Mouse (Mus musculus) induced T-regulatory cell, adult 2 months (primary cell): ENCODE measurements around the gene Fbxl13.

ENCODE experiments used
- DNase-seq: peaks from one replicate; pipeline ENCODE4 v3.0.0-alpha.2; 2012; ENCODE audit warnings: low read depth

Fbxl13 gene

DNA sequence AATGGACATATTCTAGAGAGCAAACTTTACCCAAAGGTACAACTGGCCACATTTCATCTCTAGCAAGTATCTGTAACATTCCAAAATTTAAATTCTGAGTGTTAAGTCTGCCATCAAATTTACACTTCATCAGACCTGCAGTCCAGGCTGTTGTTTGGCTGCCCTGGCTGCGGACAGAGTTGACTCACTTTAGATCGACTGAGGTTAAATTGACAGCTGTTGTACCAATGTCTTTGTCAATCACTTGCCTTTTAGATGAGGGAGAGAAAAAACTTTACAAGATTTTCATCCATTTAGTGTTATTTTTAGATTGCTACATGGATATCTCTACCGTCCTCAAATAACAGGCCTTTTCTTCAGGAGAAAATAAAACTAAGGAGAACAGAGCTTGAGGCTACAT is 126.3 kb downstream of the Fbxl13 start:
- no peak for DNase-seq

DNA sequence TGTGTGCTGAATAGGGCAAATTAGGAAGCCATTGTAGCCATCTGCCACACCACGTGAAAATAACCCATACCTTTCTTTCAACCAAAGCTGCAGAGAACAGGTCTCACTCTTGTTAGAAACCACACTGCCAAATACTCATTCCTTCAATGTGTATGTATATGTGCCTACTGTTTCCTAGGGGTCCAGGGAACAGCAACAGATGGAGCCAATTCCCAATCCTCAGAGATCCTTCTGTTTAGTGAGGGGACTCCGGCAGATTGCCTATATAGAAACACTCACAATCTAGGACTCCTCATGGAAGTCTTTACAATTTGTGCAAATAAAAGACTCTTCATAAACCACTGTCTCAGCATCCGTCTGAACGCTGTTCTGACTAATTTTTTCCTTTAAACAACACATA is 127.2 kb downstream of the Fbxl13 start:
- DNase-seq: no peak

DNA sequence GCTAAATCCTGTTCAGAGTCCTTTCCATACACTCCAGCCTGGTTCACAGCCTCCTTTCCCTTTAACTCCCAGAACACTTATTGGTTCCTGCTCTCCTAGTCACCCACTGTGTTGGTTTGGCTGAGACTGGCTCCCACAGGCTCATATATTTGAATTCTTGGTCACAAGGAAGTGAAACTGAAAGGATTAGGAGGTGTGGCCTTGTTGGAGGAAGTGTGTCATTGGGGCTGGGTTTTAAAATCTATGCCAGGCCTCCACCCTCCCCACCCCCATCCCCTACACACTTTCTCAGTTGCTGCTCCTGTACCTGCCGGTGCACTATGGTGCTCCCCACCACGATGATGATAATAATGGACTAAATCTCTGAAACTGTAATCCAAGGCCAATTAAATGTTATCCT is 127.9 kb downstream of the Fbxl13 start:
- peak; percentile 60 for DNase-seq

DNA sequence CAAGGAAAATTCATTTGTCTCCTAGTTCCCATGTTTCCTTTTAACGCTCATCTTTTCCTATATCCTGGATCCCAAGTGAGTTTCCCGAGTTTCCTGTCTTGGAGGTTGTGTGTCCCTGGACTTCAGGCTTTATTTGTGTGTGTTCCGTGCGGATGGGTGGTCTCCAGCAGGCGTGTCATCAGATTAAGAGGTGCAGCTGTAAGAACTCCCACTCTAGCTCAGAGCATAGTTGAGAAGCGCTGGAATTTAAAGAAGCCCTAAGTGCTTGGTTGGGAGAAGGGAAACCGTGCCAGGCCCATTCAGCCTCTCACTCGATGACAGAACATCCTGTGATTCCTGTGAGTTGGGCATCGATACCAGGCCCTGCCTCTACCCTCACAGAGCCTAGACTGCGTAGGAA is 132.1 kb downstream of the Fbxl13 start:
- no peak for DNase-seq

DNA sequence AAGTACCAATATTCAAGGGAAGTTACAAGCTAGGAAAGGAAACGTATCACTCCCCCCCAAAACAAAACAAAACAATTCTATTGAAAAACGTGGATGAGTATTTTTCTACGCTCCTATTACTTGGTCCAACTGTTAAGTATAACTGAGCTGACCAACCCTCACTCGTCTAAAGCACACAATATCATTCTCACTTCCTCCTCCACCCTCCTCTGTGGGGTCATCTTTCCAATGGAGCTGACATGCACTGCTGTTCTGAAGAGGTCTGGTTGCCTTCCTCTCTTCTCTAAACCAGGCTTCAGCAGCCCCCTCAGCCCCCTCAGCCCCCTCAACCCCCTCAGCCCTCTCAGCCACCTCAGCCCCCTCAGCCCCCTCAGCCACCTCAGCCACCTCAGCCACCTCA is 135.6 kb downstream of the Fbxl13 start:
- no peak for DNase-seq

DNA sequence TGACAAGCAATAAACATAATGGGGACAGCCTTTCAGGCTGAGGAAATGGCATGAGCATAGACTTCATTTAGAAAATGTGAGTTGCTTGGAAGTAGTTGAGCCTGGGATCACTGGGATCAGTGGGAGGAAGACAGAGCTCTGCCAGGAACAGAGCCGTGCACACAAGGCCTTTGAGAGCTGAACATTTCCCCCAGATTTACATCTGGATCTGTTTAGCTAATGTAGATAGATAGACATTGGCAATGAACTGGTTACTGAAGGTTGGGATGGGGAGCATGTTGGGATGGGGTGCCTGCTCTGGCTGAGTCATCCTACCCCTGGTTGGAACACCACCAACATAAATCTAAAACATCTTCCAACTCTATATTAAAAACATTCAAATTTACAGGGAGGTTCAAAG is 138.5 kb downstream of the Fbxl13 start:
- DNase-seq: no peak

DNA sequence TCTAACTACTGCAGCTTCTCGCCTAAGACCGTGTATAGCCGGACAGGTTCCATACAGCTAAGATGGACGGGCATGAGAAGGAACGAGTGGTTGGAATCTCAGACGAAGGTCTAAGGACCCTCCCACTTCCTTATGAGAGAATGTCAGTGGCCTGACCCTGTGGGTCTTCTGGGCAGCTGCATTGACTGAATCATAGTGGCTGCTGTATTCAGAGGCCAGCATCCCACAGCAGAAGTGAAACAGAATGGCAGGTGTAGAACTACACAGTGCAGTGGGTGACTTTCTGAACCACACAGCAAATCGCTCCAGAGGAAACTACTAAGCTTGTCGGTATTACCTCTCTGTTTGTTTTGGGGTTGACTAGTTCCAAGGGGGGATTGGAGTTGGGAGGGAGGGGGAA is 140.3 kb downstream of the Fbxl13 start:
- DNase-seq: no peak

DNA sequence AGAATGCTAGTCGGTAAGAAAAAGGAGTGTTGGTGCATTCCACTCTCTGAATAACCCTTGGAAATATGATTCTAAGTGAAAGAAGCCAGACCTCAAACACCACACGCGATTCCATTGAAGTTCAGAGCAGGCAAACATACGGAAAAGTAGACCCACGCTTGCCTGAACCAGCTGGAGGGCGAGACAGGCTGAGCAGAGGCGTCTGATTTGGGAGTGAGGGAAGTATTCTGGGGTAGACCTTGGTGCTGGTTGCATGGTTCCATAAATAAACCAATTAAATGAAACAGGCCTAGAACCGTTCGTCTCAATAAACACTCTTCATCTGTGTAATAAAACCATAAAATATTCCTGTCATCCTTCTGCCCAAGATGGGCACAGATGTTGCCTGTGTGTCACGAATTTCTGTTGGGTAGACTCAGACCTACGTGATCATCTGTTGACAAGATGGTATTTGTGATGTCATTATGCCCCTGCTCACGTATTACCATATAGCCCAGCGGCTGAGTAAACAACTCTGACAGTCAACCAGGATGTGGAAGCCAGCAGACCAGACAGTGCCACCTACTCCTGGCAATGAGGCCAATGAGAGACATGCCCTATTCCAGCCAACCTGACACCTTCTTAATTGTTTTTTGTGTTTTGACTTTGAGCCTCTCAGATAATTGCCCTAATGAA is 142.4 kb downstream of the Fbxl13 start:
- DNase-seq: no peak

DNA sequence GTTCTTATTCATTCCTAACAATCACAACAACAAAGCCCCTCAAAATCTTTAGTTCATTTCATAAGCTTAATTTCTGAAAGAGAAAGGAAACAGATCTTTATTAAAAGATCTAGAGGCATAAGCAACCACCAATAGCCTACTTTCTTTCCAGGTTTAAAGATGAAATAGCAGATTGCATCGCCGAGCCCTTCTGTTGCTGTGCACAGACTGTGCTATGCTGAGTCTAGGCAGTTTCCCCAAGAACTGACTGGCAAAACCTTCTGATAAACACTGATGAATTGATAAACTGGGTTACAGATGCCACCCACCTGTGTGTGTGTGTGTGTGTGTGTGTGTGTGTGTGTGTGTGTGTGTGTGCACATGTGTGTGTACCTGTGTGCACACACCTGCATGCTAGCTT is 144.5 kb downstream of the Fbxl13 start:
- DNase-seq: no peak

DNA sequence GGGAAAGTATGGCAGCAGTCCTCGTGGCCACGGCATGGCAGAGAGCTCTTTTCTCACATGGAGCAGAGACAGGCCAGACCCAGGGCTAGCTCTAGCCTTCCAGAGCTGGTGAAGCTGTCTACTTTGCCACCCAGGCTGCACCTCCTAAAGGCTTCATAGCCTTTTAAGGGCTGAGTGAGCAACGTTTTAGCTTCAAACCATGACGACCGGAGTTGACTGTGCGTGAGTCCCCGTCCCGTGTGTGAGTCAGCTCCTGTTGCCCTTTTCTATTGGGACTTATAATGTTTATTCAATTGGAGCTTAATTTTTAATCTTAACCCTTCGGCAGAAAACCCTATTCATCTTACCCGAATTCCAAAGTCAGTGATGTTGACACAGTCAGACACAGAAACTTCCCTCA is 145.3 kb downstream of the Fbxl13 start:
- no peak for DNase-seq

DNA sequence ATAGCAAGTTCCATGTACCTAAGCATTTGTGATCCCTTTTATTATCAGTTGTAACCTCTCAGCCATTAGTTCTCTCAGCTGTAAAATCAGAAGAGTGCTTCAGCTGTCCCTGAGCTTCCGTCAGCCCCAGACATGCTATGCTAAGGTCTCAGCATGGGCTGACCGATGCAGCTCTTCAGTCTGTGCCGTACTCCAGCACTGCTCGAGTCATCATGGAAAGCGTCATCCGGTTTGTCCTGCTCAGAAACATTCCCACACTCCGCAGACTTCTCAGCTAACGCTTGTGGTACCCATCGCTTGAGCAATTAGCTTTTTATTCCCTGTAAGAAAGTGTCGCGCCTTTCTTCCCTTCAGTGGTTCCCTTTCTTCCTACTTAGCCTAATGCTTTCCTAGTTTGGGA is 146.5 kb downstream of the Fbxl13 start:
- no peak for DNase-seq

DNA sequence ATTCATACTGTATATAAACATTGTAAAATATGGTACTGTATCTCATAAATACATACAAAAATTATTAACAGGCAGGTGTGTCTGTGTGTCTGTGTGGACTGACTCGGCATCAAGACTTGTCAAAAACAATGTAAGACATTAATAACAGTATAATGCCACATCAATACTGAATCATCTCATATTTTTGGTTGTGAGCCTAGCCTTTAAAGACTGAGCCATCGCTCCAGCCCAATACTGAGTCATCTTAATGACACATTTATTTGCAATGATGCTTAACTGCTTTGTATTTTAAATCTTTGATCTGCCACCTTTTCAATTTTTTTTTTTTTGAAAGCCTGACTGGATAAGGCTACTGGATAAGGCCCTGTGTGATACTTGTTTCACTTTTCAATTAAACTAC is 146.9 kb downstream of the Fbxl13 start:
- no peak for DNase-seq

DNA sequence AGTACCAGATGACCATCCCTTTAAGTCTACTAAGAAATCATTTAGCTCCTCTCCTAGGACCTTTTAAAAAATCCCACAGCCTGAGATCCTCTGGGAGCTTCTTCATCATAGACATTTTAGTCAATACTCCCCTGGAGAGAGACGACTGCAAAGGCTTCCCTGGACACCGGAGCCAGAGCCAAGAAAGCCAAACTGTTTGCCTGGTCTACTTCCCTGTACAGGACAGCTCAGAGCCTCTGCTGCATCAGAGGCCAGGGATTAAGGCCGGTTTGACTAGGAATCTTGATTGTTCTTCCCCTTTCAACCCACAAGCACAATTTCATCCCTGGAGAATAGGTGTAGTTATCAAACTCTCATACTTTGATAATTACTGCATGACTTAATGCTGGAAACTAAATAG is 148.6 kb downstream of the Fbxl13 start:
- DNase-seq: no peak

DNA sequence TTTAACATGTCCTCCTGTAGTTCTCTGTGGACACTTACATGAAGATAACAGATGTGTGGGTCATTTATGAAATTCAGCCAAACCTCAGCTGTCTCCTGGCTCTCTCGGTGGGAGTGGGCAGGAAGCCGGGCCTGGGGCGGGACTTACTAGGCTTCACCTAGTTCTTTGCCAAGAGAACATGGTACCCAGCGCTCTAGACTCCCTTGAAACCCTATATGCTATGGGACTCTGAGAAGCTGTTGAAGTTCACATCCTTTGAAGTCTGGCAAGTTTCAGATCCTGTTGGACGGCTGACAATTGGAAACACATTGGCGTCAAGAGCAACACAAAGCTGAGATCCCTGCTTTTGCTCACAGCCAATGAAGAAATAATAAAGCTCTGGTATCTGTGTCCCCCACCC is 149.1 kb downstream of the Fbxl13 start:
- no peak for DNase-seq

DNA sequence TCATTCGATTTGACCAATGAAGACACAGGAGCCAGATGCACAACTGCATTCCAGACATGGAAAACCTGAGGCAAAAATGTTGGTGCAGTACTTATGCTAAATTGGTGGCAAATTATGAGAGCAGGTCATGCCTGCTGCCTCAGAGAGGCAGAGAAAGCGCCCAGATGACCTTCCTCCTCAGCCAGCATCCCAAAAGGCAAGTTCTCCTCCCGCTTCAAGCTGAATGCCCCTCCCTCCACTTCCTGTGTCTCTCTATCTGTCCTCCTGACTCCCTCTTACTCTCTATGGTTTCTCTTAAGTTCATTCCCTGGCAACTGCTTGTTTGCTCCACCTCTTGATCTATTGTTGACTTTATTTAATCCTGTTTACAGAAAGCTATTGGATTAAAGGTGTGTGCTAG is 150.7 kb downstream of the Fbxl13 start:
- DNase-seq: no peak

DNA sequence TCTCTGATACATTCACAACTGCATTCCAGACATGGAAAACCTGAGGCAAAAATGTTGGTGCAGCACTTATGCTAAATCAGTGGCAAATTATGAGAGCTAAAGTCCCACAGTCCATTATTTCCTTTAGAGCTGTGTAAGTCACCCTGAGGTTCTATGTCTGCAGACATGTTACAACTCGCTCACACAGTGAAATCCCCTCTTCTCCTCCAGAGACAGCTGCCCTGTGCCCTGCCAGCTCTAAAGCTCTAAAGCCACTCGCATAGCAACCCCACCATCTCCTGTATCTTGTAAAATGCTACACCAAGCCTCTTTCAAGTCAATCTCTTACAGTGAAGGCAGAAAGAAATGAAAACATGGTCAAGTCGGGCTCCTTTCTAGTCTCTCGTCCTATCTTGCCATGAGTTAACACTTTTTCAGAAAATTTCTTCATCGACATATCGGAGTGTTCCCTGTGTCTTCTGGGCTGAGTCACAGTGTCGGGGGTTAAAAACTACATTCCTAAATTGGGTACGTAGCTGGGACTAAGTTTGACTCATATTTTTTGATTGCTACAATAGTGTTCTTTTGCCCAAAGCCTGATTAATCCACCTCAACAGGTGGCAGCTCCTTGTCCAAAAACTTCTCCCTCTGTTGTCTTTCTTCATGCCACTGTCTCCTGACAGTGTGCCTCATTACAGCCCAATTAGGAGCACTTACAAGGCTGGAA is 152.0 kb downstream of the Fbxl13 start:
- DNase-seq: no peak

DNA sequence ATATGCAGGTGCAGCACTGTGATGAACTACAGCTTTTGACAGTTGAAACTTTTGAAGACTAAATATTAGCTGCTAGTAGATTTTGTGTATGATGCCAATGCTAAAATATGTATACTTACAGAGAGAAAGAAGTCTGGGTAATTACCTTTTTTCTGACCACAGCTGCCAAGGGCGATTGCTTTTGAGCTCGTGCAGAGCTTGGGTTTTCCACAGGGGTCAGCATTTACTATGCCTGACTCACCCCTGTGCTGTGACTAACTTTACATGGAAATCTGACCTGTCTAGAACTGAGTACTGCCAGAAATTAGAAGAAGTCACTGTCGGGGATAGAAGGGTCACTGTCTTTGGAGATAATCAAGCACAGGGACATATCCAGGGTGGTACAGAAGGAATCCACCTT is 153.2 kb downstream of the Fbxl13 start:
- no peak for DNase-seq

DNA sequence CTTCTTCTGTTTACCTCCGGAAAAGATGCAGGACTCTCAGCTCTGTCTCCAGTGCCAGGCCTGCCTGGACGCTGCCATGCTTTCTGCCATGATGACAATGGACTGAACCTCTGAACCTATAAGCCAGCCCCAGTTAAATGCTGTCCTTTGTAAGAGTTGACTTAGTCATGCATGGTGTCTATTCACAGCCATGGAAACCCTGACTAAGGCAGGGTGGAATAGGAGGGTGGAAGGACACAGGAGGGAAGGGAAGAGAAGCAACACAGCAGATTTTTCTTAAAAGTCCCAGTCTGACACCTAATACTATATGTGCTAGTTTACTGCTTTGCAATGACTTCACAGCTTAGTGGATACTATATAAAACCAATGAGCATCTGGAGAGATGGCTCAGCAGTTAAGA is 154.0 kb downstream of the Fbxl13 start:
- no peak for DNase-seq

DNA sequence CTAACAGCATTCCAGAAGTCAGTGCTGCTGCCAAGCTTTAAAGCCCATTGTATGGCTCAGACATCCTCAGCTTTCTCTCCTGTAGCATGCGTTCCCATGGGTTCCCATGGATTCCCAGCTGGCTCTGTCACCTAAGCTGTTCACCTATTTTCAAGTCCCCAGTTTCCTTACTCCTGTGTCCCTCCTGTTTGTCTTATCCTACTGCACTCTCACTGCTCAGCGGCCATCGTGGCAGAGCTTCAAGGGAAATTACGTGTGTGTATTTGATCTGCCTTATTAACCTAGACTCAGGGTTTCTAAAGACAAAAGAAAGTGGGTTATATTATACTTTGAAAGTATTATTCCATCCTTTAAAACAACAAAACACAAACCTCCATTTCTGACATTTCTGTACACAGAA is 156.3 kb downstream of the Fbxl13 start:
- DNase-seq: no peak

DNA sequence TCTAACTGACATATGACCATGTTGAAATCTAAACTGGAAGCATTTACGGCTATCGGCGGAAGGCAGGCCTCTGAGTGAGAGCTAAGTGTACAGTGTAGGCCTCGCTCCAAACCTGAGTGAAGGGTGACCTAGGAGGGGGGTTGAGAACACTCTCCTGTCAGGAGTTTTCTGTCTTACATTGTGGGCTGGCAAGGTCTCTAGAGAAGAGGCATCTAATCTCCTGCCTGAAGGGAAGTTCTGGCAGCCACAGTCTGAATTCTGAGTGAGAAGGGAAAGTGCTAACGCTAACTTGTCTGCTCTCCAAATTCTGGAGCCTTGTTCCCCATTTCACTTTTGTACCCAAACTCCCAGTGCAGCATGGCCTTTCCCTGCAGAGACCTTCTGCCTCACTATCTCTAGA is 156.9 kb downstream of the Fbxl13 start:
- no peak for DNase-seq

DNA sequence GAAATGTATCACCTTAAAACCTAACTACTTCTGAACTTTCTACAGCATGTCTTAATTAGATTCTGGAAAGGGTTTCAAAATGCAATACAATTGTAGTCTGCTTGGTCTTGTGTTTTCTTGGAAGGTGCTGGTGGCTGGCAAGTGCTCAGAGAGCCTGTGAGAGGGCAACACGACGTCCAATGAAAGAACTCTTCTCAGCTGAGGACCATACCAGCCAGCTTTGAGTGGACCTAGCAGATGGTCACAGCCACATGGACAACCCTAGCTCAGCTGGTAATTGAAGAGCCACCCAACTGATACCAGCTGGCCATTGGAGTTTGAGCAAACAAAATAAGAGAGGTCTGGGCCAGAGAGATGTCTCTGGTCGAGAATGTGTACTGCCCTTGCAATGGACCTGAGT is 157.7 kb downstream of the Fbxl13 start:
- DNase-seq: no peak

DNA sequence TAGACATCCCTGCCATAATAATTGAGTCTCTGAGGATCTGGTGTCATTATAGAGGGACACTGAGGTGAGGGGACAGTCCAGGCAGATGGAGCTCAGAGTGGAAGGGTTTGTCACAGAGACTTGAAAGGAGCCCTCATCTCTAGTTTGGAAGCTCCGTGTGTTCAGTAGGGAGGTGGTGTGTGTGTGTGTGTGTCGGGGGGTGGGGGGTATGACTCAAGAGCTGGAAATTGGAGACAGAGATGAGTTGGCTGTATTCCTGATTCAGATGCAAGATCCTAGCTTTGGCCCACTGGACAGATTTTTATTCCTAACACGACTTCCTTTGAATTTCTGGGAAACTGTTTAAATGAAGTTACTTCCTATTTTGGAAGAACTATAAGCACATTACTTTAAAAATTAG is 158.1 kb downstream of the Fbxl13 start:
- no peak for DNase-seq

DNA sequence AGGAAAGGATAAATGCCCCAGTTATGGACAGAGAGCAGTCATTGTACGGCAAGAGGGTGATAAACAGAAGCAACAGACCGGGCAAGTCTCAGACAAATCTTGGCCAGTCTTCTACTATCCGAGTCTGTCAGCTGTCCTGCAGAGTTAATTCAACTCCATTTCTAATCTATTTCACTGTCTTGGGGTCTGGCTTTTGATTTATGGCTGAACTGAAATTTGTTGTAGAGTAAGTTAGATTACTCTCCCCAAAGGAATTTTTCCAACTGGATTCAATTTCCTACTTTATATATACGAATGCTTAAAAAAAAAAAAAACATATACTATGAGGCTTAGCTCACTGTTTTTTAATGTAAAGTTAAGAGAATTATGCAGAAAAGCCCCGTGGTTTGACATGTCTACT is 158.6 kb downstream of the Fbxl13 start:
- no peak for DNase-seq

DNA sequence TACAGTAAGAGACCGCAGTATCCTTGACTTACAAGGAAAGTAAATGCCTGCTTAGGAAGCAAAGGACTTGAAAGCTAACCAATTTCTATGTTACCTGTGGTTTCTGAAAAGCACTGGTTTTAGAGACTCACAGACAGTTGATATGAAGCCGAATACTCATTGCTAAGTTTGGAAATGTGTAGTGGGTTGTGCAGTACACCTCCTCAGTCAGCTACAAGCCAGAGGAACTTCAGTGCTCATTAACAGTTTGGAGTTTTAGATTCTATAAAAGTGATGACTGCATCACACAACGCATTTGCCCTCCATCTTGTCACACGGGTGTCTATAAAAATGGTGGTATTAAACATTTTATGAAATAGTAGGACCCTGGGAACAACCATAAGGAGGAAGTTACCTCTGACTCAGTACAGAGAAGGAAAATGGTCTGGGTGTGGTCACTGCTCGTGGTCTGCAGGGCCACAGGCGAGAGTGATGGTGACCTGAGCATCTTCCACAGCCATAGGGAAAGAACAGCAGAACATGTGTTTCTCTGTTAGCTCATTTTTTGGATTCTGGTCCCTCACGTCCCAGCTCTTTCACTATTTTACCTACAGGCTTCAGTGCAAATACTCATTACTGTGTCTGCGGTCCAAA is 160.1 kb downstream of the Fbxl13 start:
- DNase-seq: no peak
